Mouse (Mus musculus): Measurements from ENCODE around the gene Sh3glb2.

DNA sequence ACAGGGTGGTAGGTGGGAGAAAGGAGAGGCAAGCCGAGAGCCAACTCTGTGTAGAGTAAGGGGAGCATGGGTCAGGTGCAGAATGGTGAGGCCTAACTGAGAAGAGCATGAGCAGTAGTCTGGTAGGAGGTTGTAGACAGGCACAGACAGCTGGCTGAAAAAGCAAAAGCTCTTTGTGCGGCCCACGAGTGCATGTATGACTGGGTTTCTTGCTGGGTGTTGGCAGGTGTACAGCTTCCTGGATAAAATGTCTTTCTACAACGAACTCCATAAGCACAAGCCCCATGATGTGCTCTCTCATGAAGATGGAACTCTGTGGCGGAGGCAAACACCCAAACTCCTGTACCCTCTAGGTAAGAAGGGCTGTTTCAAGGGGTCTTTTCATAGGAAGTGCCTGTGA, 42.2 kb downstream of the Sh3glb2 start:
- no peak for TF ChIP-seq CTCF (IDR thresholded peaks at IDR 0.05; ENCODE audit: low read depth)
- no peak for TF ChIP-seq EP300 (IDR thresholded peaks at IDR 0.05; ENCODE audit: low read depth)
